ENCODE assay signal across 1 mouse cellular context in genomic region chr4:151959849-151960512, GRCm38 (mm10).
TF ChIP-seq lines count a peak whose summit lies in the region.

No protein-coding gene starts in this region.

TF ChIP-seq in ES-E14, 5 proteins besides CTCF, POLR2A, EP300 and RAD21:
- no peak for TF ChIP-seq ZC3H11A (IDR thresholded peaks at IDR 0.05; ENCODE audit: borderline replicate concordance, low read depth, low read length)
- TF ChIP-seq CHD2 (IDR thresholded peaks at IDR 0.05; ENCODE audit: low read depth, low read length) = no peak
- no peak for TF ChIP-seq ZNF384 (IDR thresholded peaks at IDR 0.05; ENCODE audit: low read depth, low read length)
- TF ChIP-seq HCFC1 (IDR thresholded peaks at IDR 0.05; ENCODE audit: borderline replicate concordance, insufficient read depth, low read length) = no peak
- no peak for TF ChIP-seq MAFK (IDR thresholded peaks at IDR 0.05; ENCODE audit: insufficient read depth, low read depth, low read length)
TF ChIP-seq in ES-E14: peak in this region for 0.
